Mouse (Mus musculus): Measurements from ENCODE around the gene Rnf38.

The Rnf38 gene

DNA sequence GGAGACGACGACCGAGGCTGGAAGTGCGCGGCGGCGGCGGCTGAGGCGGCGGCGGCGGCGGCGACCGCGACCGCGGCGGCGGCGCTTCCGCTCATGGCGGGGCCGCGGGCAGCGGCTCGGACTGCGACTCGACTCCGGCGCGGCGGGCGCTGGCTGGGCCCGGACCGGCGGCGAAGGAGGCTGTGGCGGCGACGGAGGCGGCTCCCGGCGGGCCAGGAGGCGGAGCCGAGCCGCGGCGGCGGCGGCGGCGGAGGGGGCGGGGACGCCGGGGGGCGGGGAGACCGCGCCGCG, at the start of gene Rnf38:
TSS of gene Rnf38 (minus strand) at position 77 of the 291 bp plus-strand sequence.
- DNase-seq (ENCODE audit: low read depth, low spot score): no peak

DNA sequence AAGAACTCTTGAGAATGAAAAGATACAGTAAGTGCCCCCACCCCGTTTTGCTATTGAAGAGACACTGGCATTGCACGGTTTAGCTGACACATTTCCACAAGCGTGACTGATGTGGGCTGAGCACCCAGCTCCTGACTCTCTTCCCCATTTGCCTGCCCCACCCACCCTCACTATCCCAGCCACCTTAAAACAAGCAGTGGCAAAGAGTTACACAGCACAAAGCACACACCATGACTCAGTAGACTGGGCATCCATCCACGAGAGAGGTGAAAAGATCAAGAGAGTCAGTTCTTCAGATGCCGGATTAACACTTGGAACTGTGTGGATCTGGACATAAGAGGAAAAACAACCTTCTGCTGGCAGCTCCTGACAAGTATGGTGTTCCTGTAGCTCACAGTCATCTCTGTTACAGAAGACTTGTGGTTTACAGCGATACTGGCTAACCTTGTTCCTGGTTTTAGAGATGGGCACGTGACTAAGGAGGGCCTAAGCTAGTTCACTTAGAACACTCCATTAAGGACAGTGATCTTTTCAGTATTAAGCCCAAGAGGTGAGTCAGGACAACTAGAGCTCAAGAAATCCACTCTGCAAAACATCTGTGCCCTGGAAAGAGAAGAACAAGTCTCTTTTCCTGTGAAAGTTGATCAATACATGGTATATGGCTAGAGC, 48.1 kb upstream of the Rnf38 start:
- no peak for DNase-seq (ENCODE audit: low read depth, low spot score)

DNA sequence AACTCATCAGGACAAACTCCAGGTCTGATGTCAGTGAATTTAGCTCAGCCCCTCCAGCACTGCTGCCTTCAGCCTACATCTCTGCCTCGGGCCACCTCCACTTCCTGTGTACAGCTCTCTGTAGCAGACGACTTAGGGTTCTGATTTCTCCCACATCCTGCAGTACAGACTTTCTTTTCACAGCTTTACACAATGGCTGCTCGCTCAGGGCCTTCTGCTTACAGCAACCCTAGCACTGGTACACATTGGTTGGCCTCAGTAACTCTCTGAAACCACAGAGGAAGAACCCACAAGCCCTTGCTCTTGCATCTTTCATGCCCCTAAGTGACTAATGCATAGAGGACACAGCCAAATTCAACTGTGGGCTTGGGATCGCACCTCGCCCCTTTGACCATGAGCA, 37.5 kb upstream of the Rnf38 start:
- DNase-seq (ENCODE audit: low read depth, low spot score): peak; percentile 78

DNA sequence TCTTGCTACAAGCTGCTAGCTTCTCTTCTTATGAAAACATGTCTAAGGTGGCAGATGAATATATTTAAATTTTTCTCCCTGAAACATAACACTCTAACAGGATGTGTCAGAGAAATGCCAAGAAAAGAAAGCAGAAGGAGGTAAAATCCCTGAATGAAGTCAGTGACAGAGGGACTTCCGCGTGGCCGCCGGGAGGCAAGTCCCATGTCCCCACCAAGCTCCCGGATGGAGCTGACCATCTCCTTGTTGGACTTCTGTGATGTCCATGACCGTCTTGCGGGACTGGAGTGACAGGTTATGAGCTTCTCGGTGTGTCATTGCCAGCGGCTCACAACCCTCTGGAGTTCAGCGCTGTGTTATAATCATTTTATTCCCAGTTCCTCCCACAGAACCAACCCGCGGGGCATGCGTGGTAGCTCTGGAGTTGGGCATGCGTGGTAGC, 35.8 kb upstream of the Rnf38 start:
- DNase-seq (ENCODE audit: low read depth, low spot score): no peak

DNA sequence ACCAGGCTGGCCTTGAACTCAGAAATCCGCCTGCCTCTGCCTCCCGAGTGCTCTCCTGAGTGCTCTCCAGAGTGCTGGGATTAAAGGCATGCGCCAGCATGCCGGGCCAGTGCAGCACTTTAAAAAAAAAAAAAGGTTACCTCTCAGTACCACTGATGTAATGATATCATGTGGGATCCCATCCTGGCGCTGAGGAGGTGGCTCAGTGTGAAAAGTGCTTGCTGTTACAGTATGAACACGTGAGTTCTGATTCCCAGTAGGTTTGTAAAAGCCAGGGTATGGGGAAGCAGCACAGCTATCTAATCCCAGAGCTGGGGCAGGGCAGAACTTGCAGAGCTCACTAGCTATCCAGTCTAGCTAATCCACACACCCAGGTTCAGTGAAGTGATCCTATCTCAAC, 33.8 kb upstream of the Rnf38 start:
- no peak for DNase-seq (ENCODE audit: low read depth, low spot score)

DNA sequence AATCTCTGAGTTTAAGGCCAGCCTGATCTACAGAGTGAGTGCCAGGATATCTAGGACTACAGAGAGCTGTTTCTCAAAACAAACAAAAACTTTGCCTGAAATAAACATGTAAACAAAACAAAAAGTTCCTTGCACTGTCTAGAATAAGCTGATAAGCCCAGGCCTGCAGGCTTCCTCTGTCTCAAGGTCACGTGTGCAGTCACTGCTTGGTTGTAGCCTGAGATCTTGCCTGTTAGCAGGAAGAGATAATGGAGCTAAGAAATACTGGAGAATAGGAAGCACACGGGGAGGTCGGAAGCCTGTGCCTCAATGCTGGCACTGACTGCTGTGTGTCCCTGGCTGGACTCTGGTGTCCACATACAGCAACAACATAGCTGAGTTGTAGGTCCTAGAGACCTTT, 31.9 kb upstream of the Rnf38 start:
- no peak for DNase-seq (ENCODE audit: low read depth, low spot score)

DNA sequence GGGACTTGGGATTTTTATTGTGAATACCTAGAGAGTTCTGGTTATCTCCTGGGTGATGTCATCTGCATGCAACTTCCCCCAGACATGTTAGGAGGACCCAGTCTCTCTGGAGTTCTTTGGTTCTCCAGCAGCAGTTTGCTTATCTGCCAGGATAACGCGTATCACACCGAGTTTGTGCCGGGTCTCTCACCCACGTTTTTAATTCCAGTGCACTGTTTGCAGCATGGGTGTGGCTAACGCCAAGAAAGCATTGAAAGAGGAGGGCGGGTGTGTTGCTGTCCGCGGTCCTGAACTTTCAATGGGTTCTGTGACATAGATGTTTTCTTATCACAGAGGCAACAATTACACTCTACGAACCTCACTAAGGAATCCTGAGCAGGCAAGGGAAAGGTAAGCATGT, 26.7 kb upstream of the Rnf38 start:
- DNase-seq (ENCODE audit: low read depth, low spot score): peak; percentile 71

DNA sequence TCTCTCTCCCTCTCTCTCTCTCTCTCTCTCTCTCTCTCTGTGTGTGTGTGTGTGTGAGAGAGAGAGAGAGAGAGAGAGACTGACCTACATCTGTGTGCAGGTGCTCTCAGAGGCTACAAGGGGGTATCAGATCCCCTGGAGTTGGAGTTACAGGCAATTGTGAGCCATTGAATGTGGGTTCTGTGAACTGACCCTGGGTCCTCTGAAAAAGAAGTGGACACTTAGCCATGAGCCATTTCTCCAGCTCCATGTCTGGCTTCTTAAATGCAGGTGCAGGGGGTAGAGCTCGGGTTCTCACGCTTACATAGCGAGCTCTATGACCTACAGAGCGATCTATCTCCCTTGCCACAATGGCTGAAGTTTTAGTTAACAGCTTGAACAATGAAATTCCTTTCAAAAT, 25.5 kb upstream of the Rnf38 start:
- DNase-seq (ENCODE audit: low read depth, low spot score): no peak

DNA sequence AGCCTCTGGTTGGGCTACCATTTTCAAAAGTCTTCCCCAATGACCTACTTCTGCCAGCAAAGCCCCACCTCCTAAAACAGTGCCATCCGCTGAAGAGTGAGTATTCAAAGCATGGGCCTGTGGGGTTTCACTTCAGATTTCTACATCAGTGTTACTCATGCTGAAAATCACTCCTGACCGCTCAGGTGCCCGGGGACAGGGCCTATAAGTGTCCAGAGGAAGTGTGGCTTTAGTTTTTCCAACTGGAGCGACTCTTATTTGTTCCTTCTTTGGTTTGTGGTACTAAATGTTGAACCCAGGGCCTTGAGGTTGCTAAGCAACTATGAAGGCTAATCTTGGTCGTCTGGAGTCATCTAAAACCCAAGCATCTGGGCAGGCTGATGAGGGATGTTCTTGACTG, 21.0 kb upstream of the Rnf38 start:
- no peak for DNase-seq (ENCODE audit: low read depth, low spot score)

DNA sequence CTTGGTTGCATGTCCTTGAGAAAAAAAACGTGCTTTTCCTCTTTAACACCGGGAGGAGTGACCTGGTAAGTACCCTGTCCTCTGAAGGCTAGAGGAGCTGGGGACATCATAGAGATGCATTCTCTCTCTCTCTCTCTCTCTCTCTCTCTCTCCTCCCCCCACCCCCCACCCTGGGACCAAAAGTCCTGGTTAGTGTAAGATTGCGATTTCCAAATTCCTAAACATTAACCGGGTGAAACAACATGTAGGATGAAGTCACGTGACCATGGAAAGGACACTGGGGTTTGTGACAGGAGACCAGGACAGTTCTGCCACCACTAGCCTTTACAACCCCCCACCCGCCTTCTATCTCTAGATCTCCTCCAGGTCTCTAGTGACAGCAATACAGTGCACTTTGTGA, 19.6 kb upstream of the Rnf38 start:
- DNase-seq (ENCODE audit: low read depth, low spot score): no peak

DNA sequence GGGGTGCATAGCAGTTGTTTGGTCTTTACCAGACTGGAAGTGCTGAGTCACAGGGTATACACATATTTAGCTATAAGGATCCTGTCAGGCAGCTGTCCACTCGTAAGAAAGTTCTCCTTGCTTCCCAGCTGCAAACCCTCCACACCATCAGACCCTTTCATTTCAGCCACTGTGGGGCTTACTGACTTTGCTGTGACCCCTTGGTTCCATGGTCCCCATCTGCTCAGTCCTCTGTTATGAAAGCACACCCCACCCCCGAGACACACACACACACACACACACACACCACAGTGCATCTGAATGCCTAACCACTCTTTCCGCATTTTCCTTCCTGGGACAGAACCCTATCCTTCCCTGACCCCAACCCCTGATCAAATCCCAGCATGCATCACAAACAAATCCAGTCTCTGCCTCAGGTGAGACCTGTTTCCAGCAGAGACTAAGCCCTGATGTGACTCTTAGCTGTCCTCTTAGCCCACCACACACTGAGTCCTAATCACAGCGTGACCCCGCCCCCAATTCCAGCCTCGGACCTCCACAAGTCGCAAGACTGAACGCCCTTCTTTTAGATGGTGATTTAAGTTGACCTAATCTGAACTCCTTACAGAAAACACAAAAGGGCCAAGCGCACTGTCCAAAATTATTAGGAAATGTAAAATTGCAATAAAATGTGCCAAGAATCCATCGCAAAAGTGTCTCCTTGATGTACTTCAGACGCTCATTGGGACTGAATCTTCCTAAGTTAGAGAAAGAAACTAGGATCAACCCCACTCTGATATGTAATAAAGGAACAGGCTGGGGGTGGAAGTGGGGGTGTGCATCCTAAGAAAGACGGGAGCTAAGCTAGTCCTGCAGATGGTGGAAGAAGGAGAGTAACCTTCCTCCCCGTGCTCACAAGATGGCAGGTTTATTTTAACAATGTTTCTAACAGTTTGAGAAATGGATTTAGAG, 18.7 kb upstream of the Rnf38 start:
- no peak for DNase-seq (ENCODE audit: low read depth, low spot score)

DNA sequence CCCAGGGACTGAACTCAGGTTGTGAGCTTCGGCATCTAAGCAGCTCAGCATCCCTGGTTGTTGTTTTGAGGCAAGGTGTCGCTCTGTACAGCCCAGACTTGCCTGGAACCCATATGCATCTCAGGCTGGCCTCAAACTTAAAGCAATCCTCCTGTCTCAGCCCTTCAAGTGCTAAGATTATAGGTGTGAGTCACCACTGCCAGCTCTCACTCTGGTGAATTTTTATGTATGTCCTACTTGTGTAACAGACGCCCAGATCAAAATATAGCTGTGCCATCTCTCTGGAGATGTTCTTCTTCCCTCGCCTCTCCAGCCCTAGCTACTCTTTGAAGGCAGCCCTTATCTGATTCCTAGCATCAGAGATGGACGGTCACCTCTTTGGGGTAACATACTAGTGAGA, 17.9 kb upstream of the Rnf38 start:
- no peak for DNase-seq (ENCODE audit: low read depth, low spot score)

DNA sequence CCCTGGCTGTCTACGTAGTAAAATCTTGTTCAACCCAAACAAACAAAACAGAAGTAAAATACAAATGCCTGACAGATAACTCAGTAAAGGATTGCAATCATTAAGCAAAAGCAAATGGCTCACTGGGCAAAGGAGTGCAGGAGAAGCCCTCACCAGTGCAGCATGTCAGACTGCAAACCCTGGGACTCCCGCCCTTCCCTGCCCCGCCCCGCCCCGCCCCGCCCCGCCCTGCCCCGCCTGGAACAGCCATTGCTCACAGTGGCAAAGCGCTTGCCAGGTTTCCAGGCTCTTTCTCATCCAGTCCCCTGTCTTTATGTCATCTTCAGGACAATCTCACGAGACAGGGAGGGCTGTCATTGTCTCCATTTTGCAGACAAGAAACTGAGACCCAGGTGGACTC, 16.1 kb upstream of the Rnf38 start:
- no peak for DNase-seq (ENCODE audit: low read depth, low spot score)

DNA sequence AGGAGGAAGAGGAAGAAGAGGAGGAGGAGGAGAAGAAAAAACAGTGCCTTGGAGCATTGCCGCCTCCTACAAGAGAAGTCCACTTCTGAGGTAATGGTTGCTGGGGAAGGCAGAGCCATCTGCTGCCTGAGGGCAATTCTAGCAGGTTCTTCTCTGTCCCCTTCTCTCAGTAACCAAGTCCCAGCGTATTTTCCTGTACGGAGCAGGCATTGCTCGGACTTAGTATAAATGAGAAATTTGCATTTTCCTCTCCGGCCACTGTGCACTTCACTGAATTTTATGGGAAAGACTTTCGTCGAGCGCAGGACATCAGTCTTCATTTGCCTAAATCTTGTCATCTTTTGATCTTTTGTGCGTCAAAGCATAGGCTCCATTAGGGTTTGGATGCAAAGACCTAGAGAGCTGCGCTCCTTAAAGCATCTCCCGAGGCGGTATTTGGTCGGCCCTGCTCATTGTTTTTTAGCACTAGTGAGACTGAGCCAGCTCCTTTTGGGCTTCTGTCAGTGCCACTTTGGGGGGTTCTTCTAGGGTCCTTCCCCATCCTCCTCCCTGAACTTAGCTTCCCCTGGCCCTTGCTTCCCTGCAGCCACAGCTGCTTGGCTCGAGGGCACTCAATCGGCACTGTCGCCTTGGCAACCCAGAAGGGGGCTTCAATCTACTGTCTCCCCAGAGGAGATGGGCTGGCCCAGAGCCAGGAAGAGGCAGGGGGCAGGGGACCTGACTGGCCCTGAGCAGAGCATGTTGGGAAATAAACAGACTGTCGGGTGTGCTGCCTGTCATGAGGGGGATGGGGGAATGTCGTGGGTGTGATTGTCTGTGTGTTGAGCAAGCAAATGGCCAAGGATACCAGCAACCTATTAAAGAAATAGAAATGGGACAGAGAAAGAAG, 13.7 kb upstream of the Rnf38 start:
- no peak for DNase-seq (ENCODE audit: low read depth, low spot score)

DNA sequence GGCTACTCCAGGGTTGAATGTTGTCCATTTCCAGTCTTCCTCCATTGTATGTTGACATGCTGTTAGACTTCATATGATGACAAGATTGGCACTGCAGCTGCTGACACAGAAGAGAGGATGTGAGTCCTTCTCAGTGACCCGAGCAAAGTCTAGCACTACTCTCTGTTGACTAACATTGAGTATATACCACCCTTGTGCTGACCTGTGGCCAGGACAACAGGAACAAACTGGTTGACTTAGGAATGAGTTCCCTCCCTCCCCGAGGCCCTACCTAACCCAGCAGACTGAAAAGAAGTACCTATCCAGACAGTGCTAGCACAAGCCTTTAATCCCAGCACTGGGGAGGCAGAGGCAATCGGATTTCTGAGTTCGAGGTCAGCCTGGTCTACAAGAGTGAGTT, 12.7 kb upstream of the Rnf38 start:
- DNase-seq (ENCODE audit: low read depth, low spot score): no peak

DNA sequence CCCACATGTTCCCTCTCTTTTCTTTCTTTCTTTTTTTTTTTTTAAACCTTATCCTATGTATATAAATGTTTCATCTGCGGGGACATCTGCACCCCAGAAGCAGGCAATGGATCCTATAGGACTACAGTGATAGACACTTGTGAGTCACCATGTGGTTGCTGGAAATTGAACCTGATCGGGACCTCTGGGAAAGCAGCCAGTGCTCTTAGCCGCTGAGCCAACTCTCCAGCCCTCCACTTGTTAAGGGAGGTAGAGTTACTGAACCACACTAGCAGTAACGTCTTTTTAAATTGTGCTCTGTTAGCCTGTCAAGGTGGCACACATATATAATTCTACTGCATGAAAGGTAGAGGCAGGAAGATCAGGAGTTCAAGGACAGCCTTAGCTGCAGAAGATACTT, 8.0 kb upstream of the Rnf38 start:
- DNase-seq (ENCODE audit: low read depth, low spot score): no peak

DNA sequence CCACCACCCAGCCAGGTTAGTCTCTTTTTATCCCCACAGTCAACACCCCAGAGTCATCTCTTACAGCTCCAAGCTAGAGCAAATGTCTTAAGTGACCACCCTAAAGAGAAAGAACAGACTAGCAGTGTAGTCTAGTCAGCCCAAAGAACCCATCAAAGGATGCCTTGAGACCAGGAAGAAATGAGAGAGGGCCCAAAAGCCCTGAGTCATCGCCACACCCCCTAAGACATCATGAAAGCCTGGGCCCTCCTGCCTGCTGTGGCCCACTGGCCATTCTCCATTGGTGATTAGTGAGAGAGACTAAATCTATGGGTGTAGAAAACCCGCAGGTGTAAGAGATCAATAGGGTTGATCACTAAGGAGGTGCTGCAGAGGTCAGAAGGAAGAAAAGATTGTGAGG, 2.4 kb upstream of the Rnf38 start:
- no peak for DNase-seq (ENCODE audit: low read depth, low spot score)

DNA sequence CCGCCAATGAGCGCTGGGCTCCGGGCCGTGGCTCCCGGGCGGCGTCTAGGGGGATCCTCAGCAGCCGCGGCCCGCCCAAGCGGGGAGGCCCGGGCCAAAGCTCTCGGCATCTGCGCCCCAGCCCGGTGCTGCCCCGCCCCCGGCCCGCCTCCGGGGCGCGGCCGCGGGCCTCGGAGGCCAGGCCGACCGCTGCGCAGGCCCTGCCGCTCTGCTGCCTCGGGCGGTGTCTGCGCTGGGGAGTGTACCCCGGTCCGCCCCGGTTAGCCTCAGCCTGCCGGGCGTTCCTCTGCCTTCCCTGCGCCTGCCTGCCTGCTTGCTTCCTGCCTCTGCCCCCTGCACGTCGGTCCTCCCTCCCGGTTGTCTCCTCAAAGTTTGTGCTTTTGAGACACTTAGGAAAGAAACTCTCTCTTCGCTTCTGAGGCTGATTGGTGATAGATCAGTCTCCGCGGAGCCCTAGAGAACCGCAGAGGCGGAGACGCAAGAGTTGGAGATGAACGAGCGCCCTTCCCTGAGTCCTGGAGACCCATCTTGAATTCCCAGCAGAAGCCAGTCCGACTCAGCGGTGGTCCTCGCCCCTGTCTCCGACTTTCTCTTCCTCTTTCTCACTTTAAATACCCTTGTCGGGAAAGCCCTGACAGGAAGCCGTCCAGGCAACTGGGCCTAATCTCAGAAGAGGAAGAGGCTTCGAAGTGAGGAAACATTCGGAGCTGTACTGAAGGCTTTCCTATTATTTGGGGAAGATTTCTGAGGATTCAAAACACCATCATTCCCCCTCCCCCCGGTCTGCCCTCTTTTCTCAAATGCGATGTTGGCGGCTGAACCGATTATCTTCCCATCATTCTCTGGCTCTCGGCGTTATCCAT, 646 bp upstream of the Rnf38 start:
- DNase-seq (ENCODE audit: low read depth, low spot score): peak; percentile 93

DNA sequence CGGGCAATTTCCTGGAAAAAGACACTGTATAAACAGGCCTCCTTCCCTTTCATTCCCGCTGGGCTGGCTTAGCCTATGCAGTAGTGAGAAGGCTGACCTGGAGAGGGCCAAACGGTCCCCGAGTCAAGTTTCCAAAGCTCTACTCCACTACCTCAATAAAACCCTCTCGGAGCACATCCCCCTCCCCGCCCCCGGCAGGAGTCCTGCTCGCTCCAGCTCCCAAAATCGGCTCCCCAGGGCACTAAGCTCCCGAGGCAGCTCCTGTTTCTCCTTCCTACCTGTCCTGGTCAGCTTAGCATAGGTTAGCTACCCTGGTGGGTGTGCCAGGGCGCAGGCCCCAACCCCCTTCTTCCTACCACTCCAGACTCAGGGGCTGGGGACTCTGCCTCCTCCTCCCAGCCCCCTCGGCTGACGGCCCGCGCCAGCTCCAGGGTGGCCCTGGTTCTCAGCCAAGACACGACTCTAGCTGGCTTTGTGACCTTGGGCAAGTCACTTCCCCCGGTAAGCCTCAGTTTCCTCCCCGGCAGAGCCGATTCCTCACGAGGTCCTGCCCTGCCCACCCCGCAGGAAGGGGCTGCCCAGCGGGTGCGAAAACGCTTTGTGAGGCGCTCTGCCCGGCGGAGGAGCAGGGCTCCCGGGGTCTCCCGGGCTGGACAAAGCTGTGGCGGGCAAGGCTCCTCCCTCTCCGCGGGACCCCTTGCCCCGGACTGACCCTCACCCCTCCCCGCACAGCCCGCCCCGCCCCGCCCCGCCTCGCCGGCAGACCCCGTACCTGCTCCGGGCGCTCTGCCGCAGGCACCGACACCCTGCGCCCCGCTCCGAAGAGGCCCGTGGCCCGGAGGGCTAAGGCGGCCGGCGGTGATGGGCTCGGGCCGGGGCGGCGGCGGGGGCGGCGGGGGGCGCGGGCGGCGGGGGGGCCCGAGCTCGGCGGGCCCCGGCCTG, 547 bp downstream of the Rnf38 start:
- peak; percentile 60 for DNase-seq (ENCODE audit: low read depth, low spot score)

DNA sequence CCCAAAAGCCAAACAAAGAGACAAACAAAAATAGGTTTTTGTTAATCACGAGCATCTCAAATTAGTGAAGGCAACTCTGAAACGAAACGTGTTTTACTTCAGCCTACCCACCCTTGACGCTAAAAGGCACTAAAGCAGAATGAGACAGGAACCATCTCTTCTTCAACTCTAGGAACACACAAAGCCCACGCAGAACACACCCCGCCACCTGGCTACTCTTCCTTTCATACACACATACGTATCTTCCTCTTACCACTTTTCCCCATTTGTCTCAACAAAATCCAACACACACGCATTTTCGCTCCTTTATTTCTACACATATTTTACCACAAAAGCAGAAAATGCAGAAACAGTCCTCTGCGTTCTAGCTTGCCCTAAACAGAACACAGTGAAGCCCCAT, 8.5 kb downstream of the Rnf38 start:
- DNase-seq (ENCODE audit: low read depth, low spot score): no peak
